Mouse (Mus musculus): ENCODE measurements at regions not wholly inside any gene's neighbourhood (a gene's known extent, or its start where the extent isn't known, plus 50 kb on each side); places are given as distances from the start of the nearest gene placed in this dataset.

- Histone ChIP-seq H3K4me3 (ENCODE audit: control insufficient read depth in 1 of 2, insufficient read depth in 1 of 2, low read depth in 2 of 2, low read length in 2 of 2) (no peak overlapping the region), H3K9ac (ENCODE audit: control insufficient read depth, low read depth, low read length, poor library complexity, severe bottlenecking) (no peak overlapping the region), H3K79me2 (ENCODE audit: control insufficient read depth, insufficient read depth, low read length, poor library complexity) (no peaks in the 10 kb centered on the region), H3K27me3 (ENCODE audit: control insufficient read depth in 1 of 2, insufficient read depth in 2 of 2, low read length in 2 of 2) (no peaks in the 10 kb centered on the region), H3K36me3 (ENCODE audit: control insufficient read depth in 1 of 2, insufficient read depth in 2 of 2, low read length in 2 of 2) (no peaks in the 10 kb centered on the region), H3K9me3 (replicated peaks; ENCODE audit: insufficient read depth, low read length) (no peaks in the 10 kb centered on the region), H3K27ac (ENCODE audit: control insufficient read depth, low read depth, low read length) (no peak overlapping the region), H3K4me1 (ENCODE audit: control insufficient read depth in 1 of 2, insufficient read depth in 2 of 2, low read length in 2 of 2) (no peaks in the 10 kb centered on the region)
- DNase-seq (ENCODE audit: low read depth, low spot score): no peak
- TF ChIP-seq TBP (IDR thresholded peaks at IDR 0.05; ENCODE audit: low read depth, low read length) (no peak), E2F4 (IDR thresholded peaks at IDR 0.05; ENCODE audit: borderline replicate concordance, low read depth, low read length) (no peak), MYC (IDR thresholded peaks at IDR 0.05; ENCODE audit: low read depth, low read length) (no peak), RAD21 (IDR thresholded peaks at IDR 0.05; ENCODE audit: low read depth, low read length) (no peak), NRF1 (IDR thresholded peaks at IDR 0.05; ENCODE audit: insufficient read depth, low read depth, low read length, poor library complexity, severe bottlenecking) (no peak), MAX (IDR thresholded peaks at IDR 0.05; ENCODE audit: low read length) (no peak), UBTF (IDR thresholded peaks at IDR 0.05; ENCODE audit: borderline replicate concordance, insufficient read depth, low read depth, low read length) (no peak), ZC3H11A (IDR thresholded peaks at IDR 0.05; ENCODE audit: low read depth, low read length) (no peak), ZKSCAN1 (IDR thresholded peaks at IDR 0.05; ENCODE audit: low read depth, low read length) (no peak), SIN3A (IDR thresholded peaks at IDR 0.05; ENCODE audit: low read length) (no peak), USF1 (IDR thresholded peaks at IDR 0.05; ENCODE audit: low read depth, low read length) (no peak), ELF1 (IDR thresholded peaks at IDR 0.05; ENCODE audit: low read depth, low read length) (no peak), POLR2AphosphoS5 (IDR thresholded peaks at IDR 0.05; ENCODE audit: borderline replicate concordance, low read depth, low read length) (no peak), CHD1 (IDR thresholded peaks at IDR 0.05; ENCODE audit: low read depth, low read length) (no peak), KAT2A (conservative IDR thresholded peaks at IDR 0.05; ENCODE audit: low read depth, low read length) (no peak), POLR2AphosphoS2 (IDR thresholded peaks at IDR 0.05; ENCODE audit: low read length) (no peak), MYB (IDR thresholded peaks at IDR 0.05; ENCODE audit: low read depth, low read length) (no peak), TAL1 (IDR thresholded peaks at IDR 0.05; ENCODE audit: low read length) (no peak), CTCF (IDR thresholded peaks at IDR 0.05 in 2 of 3, conservative IDR thresholded peaks at IDR 0.05 in 1 of 3; ENCODE audit: control insufficient read depth in 1 of 3, insufficient read depth in 1 of 3, low read depth in 2 of 3, low read length in 3 of 3, poor library complexity in 1 of 3, severe bottlenecking in 1 of 3) (no peak)
Measured at GRCm38 (mm10) chr13:84569371-84569770, 347.3 kb downstream of the Tmem161b start.

DNA sequence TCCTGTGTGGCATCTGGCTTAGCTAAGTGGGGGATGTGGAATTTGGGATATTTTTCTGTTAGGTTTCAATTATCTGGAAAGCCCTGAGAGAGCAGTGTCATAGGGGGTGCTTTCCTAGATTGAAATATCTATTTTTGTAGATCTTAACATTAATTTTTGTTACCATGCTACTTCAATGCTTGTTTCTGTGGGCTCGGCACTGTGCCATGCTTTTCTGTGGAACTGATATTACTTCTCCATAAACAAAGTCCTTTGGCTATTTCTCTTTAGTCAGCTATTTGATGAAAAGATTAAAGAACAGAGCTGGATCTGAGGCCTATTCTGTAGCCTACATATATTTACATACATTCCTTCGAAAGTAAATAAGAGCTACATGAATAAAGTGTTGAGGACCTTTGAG is 348.1 kb downstream of the Tmem161b start:
- H3K9me3 ChIP-seq (replicated peaks; ENCODE audit: insufficient read depth, low read length): no peaks in the 10 kb centered on the region
- no peak overlapping the region for H3K27ac ChIP-seq (ENCODE audit: control insufficient read depth, low read depth, low read length)
- no peaks in the 10 kb centered on the region for H3K4me1 ChIP-seq (ENCODE audit: control insufficient read depth in 1 of 2, insufficient read depth in 2 of 2, low read length in 2 of 2)
- no peak for DNase-seq (ENCODE audit: low read depth, low spot score)
- no peaks in the 10 kb centered on the region for H3K36me3 ChIP-seq (ENCODE audit: control insufficient read depth in 1 of 2, insufficient read depth in 2 of 2, low read length in 2 of 2)
- H3K4me3 ChIP-seq (ENCODE audit: control insufficient read depth in 1 of 2, insufficient read depth in 1 of 2, low read depth in 2 of 2, low read length in 2 of 2): no peak overlapping the region
- H3K27me3 ChIP-seq (ENCODE audit: control insufficient read depth in 1 of 2, insufficient read depth in 2 of 2, low read length in 2 of 2): no peaks in the 10 kb centered on the region
- no peaks in the 10 kb centered on the region for H3K79me2 ChIP-seq (ENCODE audit: control insufficient read depth, insufficient read depth, low read length, poor library complexity)
- H3K9ac ChIP-seq (ENCODE audit: control insufficient read depth, low read depth, low read length, poor library complexity, severe bottlenecking): no peak overlapping the region
- TF ChIP-seq TAL1 (IDR thresholded peaks at IDR 0.05; ENCODE audit: low read length): no peak
- no peak for TF ChIP-seq ELF1 (IDR thresholded peaks at IDR 0.05; ENCODE audit: low read depth, low read length)
- no peak for TF ChIP-seq HCFC1 (IDR thresholded peaks at IDR 0.05; ENCODE audit: low read depth, low read length)
- no peak for TF ChIP-seq MAX (IDR thresholded peaks at IDR 0.05; ENCODE audit: low read length)
- TF ChIP-seq MAZ (IDR thresholded peaks at IDR 0.05; ENCODE audit: low read depth, low read length): no peak
- TF ChIP-seq BHLHE40 (IDR thresholded peaks at IDR 0.05; ENCODE audit: borderline replicate concordance, low read depth, low read length): no peak
- TF ChIP-seq MYC (IDR thresholded peaks at IDR 0.05; ENCODE audit: low read depth, low read length): no peak
- TF ChIP-seq GABPA (IDR thresholded peaks at IDR 0.05; ENCODE audit: low read depth, low read length): no peak
- no peak for TF ChIP-seq USF2 (IDR thresholded peaks at IDR 0.05; ENCODE audit: borderline replicate concordance in 1 of 2, insufficient read depth in 1 of 2, low read depth in 1 of 2, low read length in 2 of 2)
- no peak for TF ChIP-seq EP300 (IDR thresholded peaks at IDR 0.05; ENCODE audit: low read depth in 1 of 2, low read length in 2 of 2)
- no peak for TF ChIP-seq KAT2A (conservative IDR thresholded peaks at IDR 0.05; ENCODE audit: low read depth, low read length)
- TF ChIP-seq UBTF (IDR thresholded peaks at IDR 0.05; ENCODE audit: borderline replicate concordance, insufficient read depth, low read depth, low read length): no peak
- no peak for TF ChIP-seq ZC3H11A (IDR thresholded peaks at IDR 0.05; ENCODE audit: low read depth, low read length)
- TF ChIP-seq TCF12 (IDR thresholded peaks at IDR 0.05; ENCODE audit: low read depth, low read length): no peak
- TF ChIP-seq USF1 (IDR thresholded peaks at IDR 0.05; ENCODE audit: low read depth, low read length): no peak

All from MEL (cell line).